Mouse (Mus musculus) midbrain, embryonic 15.5 days (tissue): ENCODE data around the gene Hmx2. TPM values are rescaled to one million over a fixed set of nuclear protein-coding genes. Genes with fewer than 3 reads are reported as not detected.
A peak's percentile ranks its signal among the peaks of the same experiment; 100 is the strongest.

Experiments
- ATAC-seq: fragments of 200-750 bp; cut with Nextera tagmentation; replicated peaks from 2 replicates; pipeline ENCODE4 v1.8.0; 2017; ENCODE audit warnings: moderate TSS enrichment
- H3K27ac ChIP-seq: fragments of 300-500 bp; sonication (generic); 2 replicates; pipeline ENCODE4 v1.5.1; 2015; ENCODE audit warnings: mild to moderate bottlenecking, inconsistent platforms
- H3K27me3 ChIP-seq: fragments of 300-500 bp; sonication (generic); replicated peaks from 2 replicates; pipeline ENCODE4 v1.6.1; 2015; ENCODE audit warnings: inconsistent platforms
- H3K36me3 ChIP-seq: fragments of 300-500 bp; sonication (generic); replicated peaks from 2 replicates; pipeline ENCODE4 v1.6.1; 2015; ENCODE audit warnings: inconsistent platforms
- H3K4me1 ChIP-seq: fragments of 300-500 bp; sonication (generic); 2 replicates; pipeline ENCODE4 v1.6.1; 2015; ENCODE audit warnings: inconsistent platforms
- H3K4me2 ChIP-seq: fragments of 300-500 bp; sonication (generic); 2 replicates; pipeline ENCODE4 v1.6.1; 2015; ENCODE audit warnings: inconsistent platforms, mild to moderate bottlenecking, moderate library complexity
- H3K4me3 ChIP-seq: fragments of 300-500 bp; sonication (generic); 2 replicates; pipeline ENCODE4 v1.5.1; 2015; ENCODE audit warnings: mild to moderate bottlenecking, inconsistent platforms
- H3K9ac ChIP-seq: fragments of 300-500 bp; sonication (generic); 2 replicates; pipeline ENCODE4 v1.6.1; 2015; ENCODE audit warnings: mild to moderate bottlenecking, inconsistent platforms
- H3K9me3 ChIP-seq: fragments of 300-500 bp; sonication (generic); 2 replicates; pipeline ENCODE4 v1.6.1; 2016; ENCODE audit warnings: inconsistent platforms
- WGBS: fragments of 180-500 bp; shearing (Covaris S2); methylation state at CpG from one replicate; pipeline ENCODE4 v1.1.7; 2015; ENCODE audit warnings: mixed read lengths; 5-methylcytosine and 5-hydroxymethylcytosine counted together
- polyA plus RNA-seq: library from polyadenylated mRNA; unstranded; fragments of >200 nt; fragmentation: Nextera tagmentation; extraction: Ambion mirVana; gene quantifications from 2 replicates; pipeline ENCODE4 v1.2.1, GENCODE M21; 2015

Gene Hmx2
- polyA plus RNA-seq, 1 experiment from 2014 or later: 1.1 TPM

DNA sequence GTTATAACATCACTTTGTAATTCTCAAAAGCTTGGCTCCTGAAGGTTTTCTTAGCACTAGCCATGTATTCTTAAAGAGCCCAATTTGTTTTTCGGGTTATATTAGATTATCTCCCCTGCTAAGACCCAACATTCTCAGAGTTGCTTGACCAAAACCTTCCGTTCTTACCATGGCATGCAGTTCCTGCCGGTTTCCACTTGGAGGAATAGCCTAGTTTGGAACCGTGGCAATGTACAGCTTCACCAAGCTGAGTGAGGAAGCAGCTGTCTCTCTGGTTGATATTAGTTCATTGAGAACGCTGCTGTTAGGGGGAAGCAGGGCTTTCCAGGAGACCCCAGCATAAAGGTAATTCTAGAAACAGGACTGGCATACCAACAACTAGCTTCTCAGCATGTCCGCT, 26.7 kb downstream of the Hmx2 start:
- H3K36me3 ChIP-seq: peaks cover 19% of the 10 kb centered on the region
- ATAC-seq: no peak
- no peak overlapping the region for H3K9ac ChIP-seq
- no peaks in the 10 kb centered on the region for H3K4me1 ChIP-seq
- no peak overlapping the region for H3K4me3 ChIP-seq
- no peaks in the 10 kb centered on the region for H3K9me3 ChIP-seq
- H3K27me3 ChIP-seq: no peaks in the 10 kb centered on the region
- no peak overlapping the region for H3K27ac ChIP-seq
- no peak overlapping the region for H3K4me2 ChIP-seq
- WGBS: 77% methylated on average over 6 of the region's 6 CpGs

DNA sequence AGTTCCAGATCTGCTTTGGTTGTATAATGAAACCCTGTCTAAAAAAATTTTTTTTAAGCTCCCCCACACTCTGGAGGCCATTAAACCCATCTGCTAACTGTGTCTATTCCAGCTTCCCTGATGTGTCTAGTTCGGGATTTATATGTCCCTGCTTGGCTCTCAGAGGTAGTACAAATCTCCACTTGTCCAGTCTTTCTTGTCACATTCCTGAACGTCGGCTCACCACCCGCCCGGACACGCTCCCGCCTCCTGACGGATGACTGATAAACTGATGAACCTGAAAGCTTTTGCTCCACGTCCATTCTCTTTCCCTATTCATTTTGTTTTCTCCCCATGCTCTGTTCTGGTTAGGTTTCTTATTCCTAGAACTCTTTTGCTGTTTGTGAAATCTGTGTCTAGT, 33.6 kb downstream of the Hmx2 start:
- no peaks in the 10 kb centered on the region for H3K9me3 ChIP-seq
- H3K4me1 ChIP-seq: no peaks in the 10 kb centered on the region
- H3K27ac ChIP-seq: no peak overlapping the region
- WGBS: 67% methylated on average over 9 of the region's 9 CpGs
- no peaks in the 10 kb centered on the region for H3K27me3 ChIP-seq
- no peaks in the 10 kb centered on the region for H3K36me3 ChIP-seq
- no peak for ATAC-seq
- no peak overlapping the region for H3K4me3 ChIP-seq
- H3K4me2 ChIP-seq: no peak overlapping the region
- H3K9ac ChIP-seq: no peak overlapping the region

DNA sequence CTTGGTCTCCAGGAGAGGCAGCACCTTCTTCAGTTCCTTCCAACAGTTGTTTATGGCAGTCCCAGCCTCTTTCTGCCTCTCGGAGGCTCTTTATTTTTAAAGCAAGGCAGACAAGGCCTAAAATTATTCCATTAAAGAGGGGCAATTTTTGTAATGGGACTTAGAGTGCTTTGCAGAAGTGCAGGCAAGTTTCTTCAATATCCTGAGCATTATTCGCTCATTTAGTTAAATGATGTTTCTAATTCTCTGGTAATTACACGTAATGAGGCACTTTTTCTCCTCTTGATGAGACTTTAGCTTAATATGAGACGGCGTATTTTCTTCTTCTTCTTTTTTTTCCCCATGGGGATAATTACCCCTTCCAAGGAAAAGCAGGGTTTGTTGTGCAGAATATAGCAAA, 37.0 kb downstream of the Hmx2 start:
- Histone ChIP-seq H3K36me3 (no peaks in the 10 kb centered on the region), H3K27ac (no peak overlapping the region), H3K4me3 (no peak overlapping the region), H3K9me3 (no peaks in the 10 kb centered on the region), H3K27me3 (no peaks in the 10 kb centered on the region; the same call in 1 of the 2 replicates), H3K4me1 (no peaks in the 10 kb centered on the region), H3K4me2 (no peak overlapping the region), H3K9ac (no peak overlapping the region)
- WGBS: 82% methylated on average over 5 of the region's 5 CpGs
- no peak for ATAC-seq

DNA sequence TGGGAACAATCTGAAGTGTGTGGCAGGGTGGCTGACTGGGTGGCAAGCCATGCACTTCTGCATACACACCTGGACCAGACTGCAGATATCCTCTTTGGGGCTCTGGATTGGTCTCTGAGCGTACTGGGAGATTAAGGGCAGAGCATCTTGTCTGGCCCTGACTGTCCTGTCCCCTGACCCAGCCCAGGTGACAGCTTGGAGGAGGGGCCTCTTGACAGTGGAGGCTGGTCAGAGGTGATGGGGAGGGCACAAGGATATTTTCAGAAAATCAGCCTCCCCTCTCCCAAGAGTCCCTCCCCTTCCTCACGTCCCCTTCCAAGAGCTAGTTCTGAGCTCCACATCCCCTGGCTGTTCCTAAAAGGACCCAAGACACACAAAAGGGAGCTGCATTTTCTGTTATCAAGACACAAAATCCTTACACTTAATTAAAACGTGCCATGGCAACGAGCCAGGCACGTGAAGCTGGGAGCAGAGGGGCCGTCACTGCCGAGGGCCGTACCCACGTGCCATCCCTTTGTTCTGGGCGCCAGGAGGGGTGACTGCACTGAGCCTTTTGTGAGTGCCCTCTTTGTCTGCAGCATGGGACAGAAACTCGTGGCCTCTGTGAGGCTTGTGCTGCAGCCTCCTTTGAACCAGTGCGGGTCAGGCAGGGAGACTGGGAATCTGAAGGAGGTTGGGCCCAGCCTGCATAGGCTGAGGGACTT, 49.4 kb downstream of the Hmx2 start:
- peak; percentile 70 for ATAC-seq
- peaks cover 19% of the 10 kb centered on the region for H3K4me1 ChIP-seq
- no peaks in the 10 kb centered on the region for H3K9me3 ChIP-seq
- peak overlapping the region; percentile 34 for H3K4me2 ChIP-seq
- no peaks in the 10 kb centered on the region for H3K36me3 ChIP-seq
- H3K27me3 ChIP-seq: peaks cover 30% of the 10 kb centered on the region
- no peak overlapping the region for H3K9ac ChIP-seq
- H3K4me3 ChIP-seq: no peak overlapping the region
- H3K27ac ChIP-seq: peak overlapping the region; percentile 52; the same call in 1 of the 2 replicates
- WGBS: 11% methylated on average over 12 of the region's 12 CpGs

DNA sequence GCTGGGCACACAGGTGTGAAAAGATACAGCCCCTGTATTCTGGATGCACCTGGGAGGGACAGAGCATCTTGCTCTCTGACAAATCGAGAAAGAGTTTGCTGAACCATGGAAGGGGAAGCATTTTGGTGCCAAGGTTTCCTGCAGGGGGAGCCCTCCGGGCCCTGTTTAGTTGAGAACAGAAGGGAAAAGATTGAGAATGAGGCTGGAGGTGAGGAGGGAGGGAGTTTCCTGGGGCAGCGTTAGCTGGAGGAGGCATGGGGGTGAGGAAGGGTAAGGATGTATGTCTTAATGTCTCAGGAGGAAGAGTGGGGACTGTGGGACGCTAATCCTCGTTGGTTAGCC, 49.9 kb downstream of the Hmx2 start:
- no peaks in the 10 kb centered on the region for H3K36me3 ChIP-seq
- 2% methylated on average over 5 of the region's 5 CpGs for WGBS
- no peak for ATAC-seq
- no peaks in the 10 kb centered on the region for H3K9me3 ChIP-seq
- H3K9ac ChIP-seq: no peak overlapping the region
- H3K27me3 ChIP-seq: peaks cover 30% of the 10 kb centered on the region
- H3K4me3 ChIP-seq: no peak overlapping the region
- H3K27ac ChIP-seq: peak overlapping the region; percentile 52; the same call in 1 of the 2 replicates
- no peak overlapping the region; the same call in 1 of the 2 replicates for H3K4me2 ChIP-seq
- H3K4me1 ChIP-seq: peaks cover 19% of the 10 kb centered on the region

DNA sequence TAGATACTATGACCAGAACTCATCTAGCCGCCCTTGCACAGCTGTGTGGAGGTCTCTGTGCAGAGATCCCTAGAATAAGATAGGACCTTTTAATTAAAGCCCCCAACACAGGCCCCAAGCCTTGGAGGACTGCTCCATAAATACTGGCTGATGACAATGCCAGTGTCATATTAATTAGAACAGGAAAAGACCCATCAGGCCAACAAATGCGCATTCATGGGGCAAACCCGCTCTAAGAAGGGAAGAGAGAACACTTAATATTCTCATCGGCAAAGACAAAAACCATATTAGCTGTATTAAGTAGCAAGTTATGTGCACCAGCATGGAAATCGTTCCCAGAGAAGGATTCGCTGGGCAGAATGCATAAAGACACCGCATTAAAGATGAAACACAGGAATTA, 53.5 kb downstream of the Hmx2 start:
- H3K27me3 ChIP-seq: peaks cover 19% of the 10 kb centered on the region
- H3K36me3 ChIP-seq: no peaks in the 10 kb centered on the region
- no peak overlapping the region for H3K27ac ChIP-seq

DNA sequence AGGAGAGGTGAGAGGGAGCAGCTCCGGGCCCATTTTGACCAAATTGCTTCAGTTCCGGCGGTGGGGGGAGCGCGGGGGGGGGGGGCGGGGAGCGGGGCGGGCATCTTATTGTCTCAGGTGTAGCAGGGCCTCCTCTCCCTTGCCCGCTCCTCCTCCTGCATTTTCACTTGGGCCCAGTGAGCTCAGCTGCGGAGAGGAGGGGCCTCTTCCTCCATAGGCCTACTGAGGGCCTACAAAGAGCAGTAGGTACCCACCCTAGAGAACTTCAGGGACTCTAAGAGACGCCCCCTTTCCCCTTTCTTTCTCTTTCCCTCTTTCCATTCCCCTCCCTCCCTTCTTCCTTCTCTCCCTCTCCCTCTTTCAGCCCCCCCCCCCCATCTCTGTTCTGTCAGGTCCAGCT, 54.6 kb downstream of the Hmx2 start:
- WGBS: 5% methylated on average over 9 of the region's 11 CpGs

More for the DNA sequence above, 53.5 kb downstream of the Hmx2 start:
- Histone ChIP-seq H3K4me1 (peaks cover 19% of the 10 kb centered on the region), H3K9me3 (no peaks in the 10 kb centered on the region), H3K4me3 (no peak overlapping the region), H3K4me2 (no peak overlapping the region), H3K9ac (no peak overlapping the region)
- WGBS: 69% methylated on average over 7 of the region's 7 CpGs
- no peak for ATAC-seq

DNA sequence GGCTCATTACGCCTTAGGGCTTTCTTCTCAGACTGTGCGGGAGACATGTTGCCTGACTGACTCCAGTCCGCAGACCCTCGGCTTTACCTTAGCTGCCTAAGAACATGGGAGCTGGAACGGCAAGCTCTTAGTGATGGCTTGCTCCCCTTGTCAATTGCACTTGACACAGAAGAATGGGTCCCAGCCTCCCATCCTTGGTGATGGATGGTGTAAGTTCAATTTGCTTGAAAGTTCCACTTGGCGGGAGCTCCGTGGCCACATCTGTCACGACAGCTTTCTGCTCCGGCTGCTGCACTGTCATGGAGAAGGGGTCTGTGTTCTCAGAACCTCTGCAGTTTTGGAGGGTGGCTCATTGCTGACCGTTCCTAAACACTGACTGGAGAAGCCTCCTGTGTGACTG, 56.4 kb downstream of the Hmx2 start:
- Histone ChIP-seq H3K4me3 (no peak overlapping the region), H3K9me3 (no peaks in the 10 kb centered on the region), H3K36me3 (no peaks in the 10 kb centered on the region), H3K9ac (no peak overlapping the region), H3K27ac (no peak overlapping the region), H3K4me1 (peaks cover 5% of the 10 kb centered on the region), H3K4me2 (no peak overlapping the region), H3K27me3 (peaks cover 8% of the 10 kb centered on the region)
- WGBS: 91% methylated on average over 10 of the region's 10 CpGs
- no peak for ATAC-seq

More for the DNA sequence above, 54.6 kb downstream of the Hmx2 start:
- Histone ChIP-seq H3K4me1 (peaks cover 13% of the 10 kb centered on the region), H3K4me2 (no peak overlapping the region), H3K27me3 (peaks cover 13% of the 10 kb centered on the region), H3K27ac (no peak overlapping the region), H3K36me3 (no peaks in the 10 kb centered on the region), H3K4me3 (no peak overlapping the region), H3K9me3 (no peaks in the 10 kb centered on the region), H3K9ac (no peak overlapping the region)
- ATAC-seq: no peak

DNA sequence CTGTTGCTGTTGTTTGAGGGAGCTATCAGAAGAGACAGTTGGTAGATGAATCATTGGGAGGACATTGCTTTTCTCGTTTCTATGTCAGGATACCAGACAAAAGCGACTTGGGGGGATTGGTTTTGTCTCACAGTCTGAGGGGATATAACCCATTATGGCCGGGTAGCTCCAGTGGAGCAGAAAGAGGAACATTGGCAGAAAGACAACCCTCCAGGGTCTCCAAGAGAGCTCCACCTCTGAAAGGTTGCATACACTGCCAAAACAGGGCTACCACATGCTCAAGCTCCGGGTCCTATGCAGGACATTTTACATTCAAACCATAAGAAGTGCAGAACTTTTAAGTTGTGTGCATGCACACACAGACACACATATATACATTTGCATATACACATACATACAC, 56.9 kb downstream of the Hmx2 start:
- Histone ChIP-seq H3K4me1 (peaks cover 5% of the 10 kb centered on the region), H3K9me3 (no peaks in the 10 kb centered on the region), H3K9ac (no peak overlapping the region), H3K36me3 (no peaks in the 10 kb centered on the region), H3K4me2 (no peak overlapping the region), H3K27ac (no peak overlapping the region), H3K27me3 (0 out of 2 replicates have a peak, but pooled peaks cover 5% of the 10 kb centered on the region), H3K4me3 (no peak overlapping the region)
- 72% methylated on average over 4 of the region's 4 CpGs for WGBS
- no peak for ATAC-seq

Other genes with a start within 250 kb of the Hmx2 start
- not detected in 2 replicates for gene Cuzd1, start 226.5 kb upstream of the Hmx2 start, polyA plus RNA-seq
- not detected in 2 replicates for gene Fam24b, start 219.3 kb upstream of the Hmx2 start, polyA plus RNA-seq
- gene Fam24a, start 214.9 kb upstream of the Hmx2 start, polyA plus RNA-seq: not detected in 2 replicates
- gene 2310057M21Rik, start 186.0 kb upstream of the Hmx2 start, polyA plus RNA-seq: 29.1 and 32.0 TPM in 2 replicates
- 50.5 and 50.7 TPM in 2 replicates for gene Pstk, start 177.6 kb upstream of the Hmx2 start, polyA plus RNA-seq
- 10.1 and 12.5 TPM in 2 replicates for gene Ikzf5, start 138.3 kb upstream of the Hmx2 start, polyA plus RNA-seq
- gene Acadsb, start 138.2 kb upstream of the Hmx2 start, polyA plus RNA-seq: 107 and 110 TPM in 2 replicates
- 0.49 and 0.73 TPM in 2 replicates for gene Hmx3, start 5.9 kb upstream of the Hmx2 start, polyA plus RNA-seq
- gene Bub3, start 11.4 kb downstream of the Hmx2 start, polyA plus RNA-seq: 165 and 166 TPM in 2 replicates